Mouse (Mus musculus) neutrophil, adult 83 days (primary cell): ENCODE data around the gene Osbpl5. TPM values are rescaled to one million over a fixed set of nuclear protein-coding genes. Genes with fewer than 3 reads are reported as not detected.

Experiments used
- total RNA-seq, 2 experiments: library from RNA; stranded (reverse); gene quantifications; one replicate each; pipeline ENCODE4 v1.2.4; 2023

Osbpl5 gene
- total RNA-seq: 1 to 10 TPM in 1 of 2 experiments, under 1 TPM in 1; 0.92 to 1.2 TPM

DNA sequence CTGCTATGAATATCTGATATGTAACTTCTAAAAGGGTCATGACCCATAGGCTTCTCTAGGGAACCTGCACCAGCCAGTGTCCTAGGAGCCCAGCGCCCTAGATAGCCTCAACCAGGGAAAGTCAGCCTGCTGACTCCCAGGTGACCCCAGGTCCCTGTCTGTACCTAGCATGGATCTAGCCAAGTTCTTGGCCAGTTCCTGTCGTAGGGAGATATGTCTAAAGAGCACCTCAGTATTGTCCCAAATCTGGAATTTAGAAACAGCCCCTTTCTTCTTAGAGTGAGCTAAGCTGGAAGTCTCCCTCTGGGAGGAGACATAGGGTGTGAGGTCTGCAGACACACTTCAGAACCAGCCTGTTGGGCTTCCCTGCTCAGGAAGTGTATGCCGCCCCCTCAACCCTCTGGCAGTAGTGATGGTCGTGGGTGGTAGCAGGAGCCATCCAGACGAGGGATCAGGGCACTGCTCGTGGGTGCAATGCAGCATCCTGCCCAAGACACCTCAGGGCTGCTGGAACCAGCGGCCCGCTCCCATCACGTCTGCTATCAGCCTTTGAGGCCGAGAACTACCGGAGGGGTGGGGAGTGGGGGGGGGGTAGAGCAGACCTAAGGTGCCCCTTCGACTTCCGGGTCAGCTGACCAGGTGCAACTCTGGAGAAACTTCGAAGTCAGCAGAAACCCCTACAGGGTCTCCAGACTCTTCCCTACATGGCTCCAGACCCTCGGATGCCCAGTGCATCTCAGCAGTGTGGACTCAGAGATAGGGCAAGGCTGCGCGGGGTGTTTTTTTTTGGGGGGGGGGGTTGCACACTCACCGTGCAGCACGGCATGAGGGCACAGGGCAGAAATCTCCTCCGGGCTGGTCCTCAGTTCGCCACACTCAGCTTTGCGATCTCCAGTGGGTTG is at the start of gene Osbpl5:
TSS of gene Osbpl5 (minus strand) at position 861 of the 902 bp plus-strand sequence.

DNA sequence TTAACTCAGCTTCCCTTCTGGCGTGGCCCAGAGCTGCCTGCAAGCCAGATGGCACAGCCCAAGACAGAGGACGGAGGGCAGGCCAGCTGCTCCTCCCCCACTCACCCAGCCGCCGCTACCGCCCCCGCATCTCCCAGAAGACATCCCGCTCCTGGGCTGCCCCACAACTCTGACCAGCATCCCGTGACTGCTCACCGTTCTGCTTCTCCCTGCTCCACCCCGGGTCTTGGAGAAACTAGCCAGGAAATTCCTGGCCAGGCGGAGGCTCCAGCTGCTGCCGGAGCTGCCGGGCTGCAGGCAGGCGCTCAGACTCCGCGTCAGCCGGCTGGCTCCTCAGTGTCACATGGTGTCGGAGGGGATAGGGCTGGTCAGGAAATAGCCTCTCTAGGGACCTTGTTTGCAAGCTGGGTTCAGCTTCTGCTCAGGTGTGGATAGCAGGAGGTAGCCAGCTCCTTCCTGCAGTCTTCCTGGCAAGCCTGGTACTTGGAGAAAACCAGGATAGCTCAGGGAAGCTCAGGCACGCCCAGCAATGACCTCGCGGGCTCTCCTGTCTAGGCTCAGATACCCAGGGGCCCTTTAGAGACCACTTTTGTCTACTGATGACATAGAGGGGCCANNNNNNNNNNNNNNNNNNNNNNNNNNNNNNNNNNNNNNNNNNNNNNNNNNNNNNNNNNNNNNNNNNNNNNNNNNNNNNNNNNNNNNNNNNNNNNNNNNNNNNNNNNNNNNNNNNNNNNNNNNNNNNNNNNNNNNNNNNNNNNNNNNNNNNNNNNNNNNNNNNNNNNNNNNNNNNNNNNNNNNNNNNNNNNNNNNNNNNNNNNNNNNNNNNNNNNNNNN is 27.4 kb upstream of the Osbpl5 start, which contains the start of gene Mrgpre:
TSS of gene Mrgpre (minus strand) at position 505 of the 834 bp plus-strand sequence.

DNA sequence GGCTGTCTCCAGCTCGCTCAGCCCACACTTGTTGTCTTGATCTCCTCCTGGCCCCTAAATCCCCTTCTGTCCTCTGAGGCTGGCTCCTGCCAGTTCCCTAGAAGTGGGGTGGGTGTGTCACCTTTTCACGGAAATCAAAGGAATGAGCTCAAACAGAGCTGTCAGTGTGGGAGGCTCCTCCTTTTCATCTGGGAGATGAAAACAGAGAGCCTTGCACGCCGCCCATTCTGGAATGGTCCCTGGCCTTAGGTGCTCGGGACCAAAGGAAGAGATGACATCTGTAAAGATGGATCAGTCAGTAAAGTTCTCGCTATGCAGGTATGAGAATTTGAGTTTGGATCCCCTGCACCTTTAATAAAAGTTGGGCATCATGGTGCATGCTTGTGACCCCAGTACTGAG is 10.1 kb upstream of the Osbpl5 start, which contains the start of gene Mrgprg:
TSS of gene Mrgprg (minus strand) at position 101 of the 400 bp plus-strand sequence.

DNA sequence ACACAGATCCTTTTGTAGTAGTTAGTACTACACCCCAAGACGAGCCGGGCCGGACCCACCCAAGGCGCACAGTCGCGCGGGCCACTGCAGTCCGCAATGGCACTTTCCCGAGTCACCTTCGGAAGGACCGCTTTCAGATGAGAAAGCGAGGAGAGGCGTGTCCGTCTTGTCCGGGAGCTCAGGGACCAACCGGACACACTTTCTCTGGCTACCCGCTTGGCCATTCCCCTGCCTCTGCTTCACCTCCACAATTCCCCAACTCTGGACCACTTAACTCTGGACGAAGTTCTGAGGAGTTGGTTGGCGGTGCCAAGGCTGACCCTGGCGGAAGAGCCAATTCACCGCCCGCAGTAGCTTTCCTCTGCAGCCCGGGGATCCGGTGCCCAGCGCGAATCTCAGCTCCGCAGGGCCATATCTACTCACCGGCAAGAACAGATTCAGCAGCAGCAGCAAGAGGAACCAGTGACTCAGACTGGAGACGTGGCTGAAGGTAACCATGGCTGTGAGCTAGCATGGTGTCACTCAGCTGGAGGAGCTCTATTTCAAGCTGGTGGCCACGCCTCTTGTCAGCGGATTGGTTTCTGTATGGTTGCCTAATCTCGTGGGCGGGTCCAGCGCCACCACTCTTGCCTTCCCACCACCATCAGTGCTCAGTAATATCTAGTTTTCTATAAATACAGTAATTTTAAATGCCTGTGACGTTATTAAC is 71.3 kb downstream of the Osbpl5 start, which contains the start of gene Tnfrsf23:
TSS of gene Tnfrsf23 (minus strand) at position 514 of the 709 bp plus-strand sequence.

DNA sequence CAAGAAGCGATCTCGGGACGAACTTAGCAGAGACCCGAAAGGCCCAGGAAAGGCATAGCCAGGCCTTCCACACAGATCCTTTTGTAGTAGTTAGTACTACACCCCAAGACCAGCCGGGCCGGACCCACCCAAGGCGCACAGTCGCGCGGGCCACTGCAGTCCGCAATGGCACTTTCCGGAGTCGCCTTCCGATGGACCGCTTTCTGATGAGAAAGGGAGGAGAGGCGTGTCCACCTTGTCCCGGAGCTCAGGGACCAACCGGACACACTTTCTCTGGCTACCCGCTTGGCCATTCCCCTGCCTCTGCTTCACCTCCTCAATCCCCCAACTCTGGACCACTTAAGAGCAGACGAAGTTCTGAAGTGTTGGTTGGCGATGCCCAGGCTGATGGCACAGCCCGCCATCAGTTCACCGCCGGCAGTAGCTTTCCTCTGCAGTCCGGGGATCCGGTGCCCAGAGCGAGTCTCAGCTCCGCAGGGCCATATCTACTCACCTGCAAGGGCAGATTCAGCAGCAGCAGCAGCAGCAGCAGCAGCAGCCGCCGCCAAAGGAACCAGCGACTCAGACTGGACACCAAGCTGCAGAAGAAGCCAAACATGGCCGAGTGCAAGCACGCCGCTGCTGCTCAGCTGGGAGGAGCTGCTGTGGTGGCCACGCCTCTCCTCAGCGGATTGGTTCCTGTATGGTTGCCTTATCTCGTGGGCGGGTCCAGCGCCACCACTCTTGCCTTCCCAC is 107.6 kb downstream of the Osbpl5 start, which contains the start of gene Tnfrsf22:
TSS of gene Tnfrsf22 (minus strand) at position 628 of the 735 bp plus-strand sequence.

Other genes with a start within 250 kb of the Osbpl5 start
- gene Nap1l4, start 207.9 kb downstream of the Osbpl5 start, total RNA-seq: 10 to 100 TPM; 84.0 to 92.4 TPM
- 10 to 100 TPM; 26.5 to 40.6 TPM for gene Cars, start 156.9 kb downstream of the Osbpl5 start, total RNA-seq
- 1 to 10 TPM; 7.9 to 8.3 TPM for gene Tnfrsf26, start 128.3 kb downstream of the Osbpl5 start, total RNA-seq
- gene Tnfrsf22, start 107.3 kb downstream of the Osbpl5 start, total RNA-seq: 1 to 10 TPM; 1.7 to 2.3 TPM
- 1 to 10 TPM; 5.2 to 8.1 TPM for gene Tnfrsf23, start 71.1 kb downstream of the Osbpl5 start, total RNA-seq
- not detected for gene Mrgprg, start 10.0 kb upstream of the Osbpl5 start, total RNA-seq
- under 1 TPM in 1 of 2 experiments, not detected in 1; 0.11 TPM for gene Mrgpre, start 27.5 kb upstream of the Osbpl5 start, total RNA-seq
- gene Nadsyn1, start 65.9 kb upstream of the Osbpl5 start, total RNA-seq: 1 to 10 TPM; 6.5 to 8.0 TPM
- gene Dhcr7, start 66.2 kb upstream of the Osbpl5 start, total RNA-seq: 1 to 10 TPM; 6.3 to 6.9 TPM
- not detected for gene Gm498, start 109.9 kb upstream of the Osbpl5 start, total RNA-seq
- gene Shank2, start 244.9 kb upstream of the Osbpl5 start, total RNA-seq: under 1 TPM; 0.04 to 0.20 TPM